Mouse (Mus musculus): ENCODE measurements around the gene Inka1.
A peak's percentile ranks its signal among the peaks of the same experiment; 100 is the strongest.

Inka1 gene

GRCm38 (mm10) chr9:107983421-107983890, 2.2 kb downstream of the Inka1 start:
- peak; percentile 89 for DNase-seq (ENCODE audit: low spot score)

GRCm38 (mm10) chr9:107982681-107983346, 2.9 kb downstream of the Inka1 start, which contains the start of gene Gm20661:
Gene Gm20661 (plus strand): TSS chr9:107983058.
- DNase-seq (ENCODE audit: low spot score): peak; percentile 85

- DNase-seq (ENCODE audit: low spot score): peak; percentile 87
These were observed 3.7 kb downstream of the Inka1 start for GRCm38 (mm10) chr9:107981684-107982605.

GRCm38 (mm10) chr9:107978815-107979214, 6.9 kb downstream of the Inka1 start:
- no peak for DNase-seq (ENCODE audit: low spot score)

GRCm38 (mm10) chr9:107975399-107976386, 10.0 kb downstream of the Inka1 start, which contains the start of gene Uba7:
Gene Uba7 (plus strand): TSS chr9:107975505.
- peak; percentile 23 for DNase-seq (ENCODE audit: low spot score)

- no peak for DNase-seq (ENCODE audit: low spot score)
These were observed 11.0 kb downstream of the Inka1 start for GRCm38 (mm10) chr9:107974491-107975171.

DNA sequence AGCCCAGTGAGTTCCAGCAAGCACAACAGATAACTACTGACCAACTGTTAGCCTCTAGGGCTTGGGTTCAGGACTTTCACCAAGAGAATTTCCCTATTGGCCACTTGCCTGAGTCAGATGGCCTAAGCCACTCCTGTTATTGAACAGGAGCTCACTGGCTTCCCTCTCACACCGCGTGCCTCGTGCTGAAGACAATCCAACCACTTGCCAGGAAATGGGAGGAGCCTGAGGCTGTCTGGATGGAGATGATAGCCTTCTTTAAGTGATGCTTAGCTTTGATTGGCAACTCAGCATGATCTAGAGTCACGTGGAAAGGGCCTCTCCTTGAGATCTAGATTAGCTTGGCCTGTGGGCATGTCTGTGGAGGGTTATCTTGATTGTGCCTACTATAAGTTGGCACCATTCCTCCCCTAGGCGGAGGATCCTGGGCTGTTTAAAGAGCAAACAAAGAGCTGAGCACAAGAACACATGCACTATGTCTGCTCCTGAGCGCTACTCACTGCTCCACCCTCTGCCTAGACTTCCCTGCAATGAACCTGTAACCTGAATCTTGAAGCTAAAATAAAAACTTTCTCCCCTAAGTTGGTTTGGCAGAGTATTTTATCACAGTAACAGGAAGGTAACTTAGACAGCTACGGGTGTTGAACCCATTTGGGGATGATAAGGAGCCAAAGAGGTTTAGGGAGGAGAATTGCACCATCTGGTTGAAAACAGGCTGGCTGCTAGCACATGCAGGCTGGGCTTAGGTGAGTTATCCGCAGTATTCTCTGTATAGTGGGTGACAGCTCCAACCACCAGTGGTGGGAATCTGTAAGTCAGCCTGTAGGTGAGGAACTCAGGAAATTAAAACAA, 13.8 kb downstream of the Inka1 start:
- no peak for DNase-seq (ENCODE audit: low spot score)

GRCm38 (mm10) chr9:107970311-107970710, 15.4 kb downstream of the Inka1 start:
- no peak for DNase-seq (ENCODE audit: low spot score)

GRCm38 (mm10) chr9:107968531-107968930, 17.1 kb downstream of the Inka1 start:
- DNase-seq (ENCODE audit: low spot score): no peak

GRCm38 (mm10) chr9:107967437-107967836, 18.2 kb downstream of the Inka1 start:
- DNase-seq (ENCODE audit: low spot score): no peak

DNA sequence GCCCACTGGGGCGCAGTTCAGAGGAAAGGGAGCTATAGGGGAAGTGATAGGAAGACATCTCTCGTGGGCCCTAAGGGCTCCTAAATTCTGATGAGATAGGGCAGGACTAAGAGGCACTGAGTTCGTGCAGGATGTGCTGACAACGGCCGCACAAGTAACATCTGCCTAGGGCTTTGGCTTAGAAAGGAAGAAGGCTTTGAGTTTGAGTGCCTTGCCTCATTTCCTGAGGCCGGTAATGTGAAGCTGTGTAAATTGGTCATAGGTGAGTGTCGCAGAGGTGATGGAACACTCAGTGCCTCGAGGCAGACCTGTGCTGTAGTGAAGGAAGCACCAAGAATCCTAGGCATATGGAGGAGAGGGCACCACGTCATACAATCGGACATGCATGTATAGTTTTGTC, 19.0 kb downstream of the Inka1 start:
- no peak for DNase-seq (ENCODE audit: low spot score)

GRCm38 (mm10) chr9:107964681-107965080, 21.0 kb downstream of the Inka1 start:
- DNase-seq (ENCODE audit: low spot score): no peak

DNA sequence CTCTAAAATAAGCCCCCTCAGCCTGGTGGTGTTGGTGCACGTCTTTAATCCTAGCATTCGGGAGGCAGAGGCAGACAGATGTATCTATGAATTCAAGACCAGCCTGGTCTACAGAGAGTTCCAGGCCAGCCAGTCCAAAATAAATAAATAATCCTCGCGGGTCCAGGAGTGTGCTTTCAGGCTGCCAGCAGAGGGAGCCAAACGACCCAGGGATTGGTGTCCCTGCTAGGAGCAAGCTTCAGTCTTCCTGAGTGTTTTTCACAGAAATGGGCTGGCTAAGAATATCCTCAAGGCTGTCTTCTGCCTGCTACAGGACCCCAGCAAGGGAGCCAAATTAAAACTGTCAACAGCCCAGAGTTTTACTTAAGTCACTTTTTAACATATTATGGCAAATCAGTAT, 22.0 kb downstream of the Inka1 start:
- peak; percentile 93 for DNase-seq (ENCODE audit: low spot score)

DNA sequence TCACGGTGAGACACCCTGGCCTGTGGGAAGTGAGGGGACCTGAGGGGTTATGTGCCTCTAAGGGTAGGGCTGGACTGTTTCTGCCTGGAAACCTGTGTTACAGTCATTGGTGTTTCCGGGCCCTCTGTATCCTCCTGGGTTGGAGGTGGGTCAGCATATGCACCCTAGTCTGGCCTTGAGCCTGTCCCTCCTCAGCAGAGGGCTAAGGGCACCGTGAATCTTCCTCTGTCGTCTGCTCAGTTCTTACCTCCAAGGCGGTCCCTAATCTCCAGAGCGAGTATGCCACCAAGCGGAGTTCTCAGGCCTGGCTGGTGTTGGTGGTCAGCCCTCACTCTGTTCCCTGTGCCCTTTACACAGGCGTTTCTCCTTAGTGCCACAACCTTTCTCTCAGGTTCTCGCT, 22.8 kb downstream of the Inka1 start:
- DNase-seq (ENCODE audit: low spot score): no peak

DNA sequence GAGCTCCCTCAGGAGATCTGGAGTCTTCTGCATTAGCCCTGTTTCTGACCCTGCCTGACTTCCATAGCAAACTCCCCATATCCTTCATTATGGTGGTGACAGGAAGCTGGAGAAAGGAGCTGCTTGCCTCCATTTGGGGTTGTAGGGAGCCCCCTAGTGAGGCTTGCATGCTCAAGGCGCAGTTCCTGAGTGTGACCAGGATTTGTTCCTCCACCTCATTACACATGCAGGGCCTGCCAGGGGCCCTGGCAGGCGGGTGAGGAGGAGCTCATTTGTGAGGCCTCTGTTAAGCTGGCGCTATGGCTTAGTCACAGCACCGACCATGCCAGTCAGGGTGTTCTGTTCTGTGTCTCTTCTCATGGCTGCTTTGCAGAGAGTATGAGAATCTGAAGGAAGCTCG, 23.8 kb downstream of the Inka1 start:
- peak; percentile 50 for DNase-seq (ENCODE audit: low spot score)

DNA sequence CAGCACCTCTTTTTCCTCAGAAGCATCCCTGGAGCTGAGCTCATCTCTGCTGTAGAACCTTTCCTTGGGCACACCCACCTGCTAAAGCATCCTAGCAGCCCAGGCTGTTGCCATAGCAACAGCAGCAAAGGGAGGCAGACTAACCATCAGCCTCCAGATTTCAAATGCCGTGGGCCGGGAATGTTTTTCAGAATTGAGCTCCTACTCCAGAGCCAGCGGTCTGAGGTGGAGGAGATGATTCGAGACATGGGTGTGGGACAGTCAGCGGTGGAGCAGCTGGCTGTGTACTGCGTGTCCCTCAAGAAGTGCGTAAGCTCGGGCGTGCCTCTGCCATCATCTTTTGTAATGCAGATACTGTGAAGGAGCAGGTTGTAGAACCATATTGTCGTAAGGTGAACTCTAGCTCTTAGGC, 24.3 kb downstream of the Inka1 start:
- DNase-seq (ENCODE audit: low spot score): no peak

- DNase-seq (ENCODE audit: low spot score): peak; percentile 17
These were observed 24.8 kb downstream of the Inka1 start for GRCm38 (mm10) chr9:107960928-107961327.

DNA sequence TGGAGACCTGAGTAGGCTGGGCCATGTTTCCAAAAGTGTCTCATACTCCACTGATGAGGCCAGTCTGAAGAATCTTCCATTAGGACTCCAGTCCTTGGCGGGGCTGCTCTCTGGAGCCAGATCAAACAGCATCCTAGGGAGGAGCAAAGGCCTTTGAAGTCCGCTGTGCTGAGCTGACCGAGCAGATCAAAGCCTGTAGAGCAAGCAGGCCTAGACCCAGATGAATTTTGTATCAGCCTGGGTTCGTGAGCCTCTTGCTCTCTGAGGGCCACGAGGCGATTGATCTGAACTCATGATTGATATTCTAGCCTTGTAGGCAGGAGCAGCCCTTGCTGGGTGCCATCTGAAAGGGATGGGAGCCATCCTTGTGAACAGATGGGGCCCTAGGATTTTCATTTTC, 25.8 kb downstream of the Inka1 start:
- no peak for DNase-seq (ENCODE audit: low spot score)

GRCm38 (mm10) chr9:107957141-107957540, 28.5 kb downstream of the Inka1 start:
- DNase-seq (ENCODE audit: low spot score): peak; percentile 22

DNA sequence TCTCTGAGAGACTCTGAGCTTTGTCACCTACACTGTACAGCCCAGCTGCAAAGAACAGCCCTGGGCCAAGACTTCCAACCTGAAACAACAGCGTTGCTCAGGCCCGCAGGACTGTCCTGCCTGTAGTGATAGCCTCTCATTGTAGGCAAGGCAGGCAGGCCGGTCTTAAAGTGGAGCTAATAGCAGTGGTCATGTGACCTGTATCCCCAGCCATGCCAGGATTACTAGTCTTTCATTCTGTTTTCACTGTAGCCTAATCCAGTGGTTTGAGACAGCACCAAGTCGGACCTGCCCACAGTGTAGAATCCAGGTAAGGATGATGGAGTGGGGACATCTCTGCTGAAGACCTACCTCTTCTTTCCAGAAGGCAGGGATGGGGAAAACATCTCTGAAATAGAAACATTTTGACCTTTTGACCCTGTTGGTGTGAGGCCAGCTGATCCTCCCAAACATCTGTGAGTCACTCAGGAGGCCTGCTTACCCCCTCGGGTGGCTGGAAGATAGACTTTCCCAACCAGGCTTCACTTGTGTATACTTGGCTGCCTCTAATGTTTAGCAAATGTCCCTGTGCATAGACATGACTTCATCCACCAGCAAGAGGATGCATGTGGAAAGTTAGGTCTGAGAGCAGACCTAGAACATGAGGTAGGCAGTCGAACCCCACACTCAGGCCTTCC, 29.9 kb downstream of the Inka1 start:
- DNase-seq (ENCODE audit: low spot score): no peak
